Mouse (Mus musculus) lung, adult 18-20 months (tissue): Measurements from ENCODE around the gene Spag7.

ENCODE experiments used
- DNase-seq, 2 experiments: peaks; one replicate each; pipeline ENCODE4 v3.0.0; 2022; ENCODE audit warnings: mixed read lengths in 2 of 2

The Spag7 gene

GRCm38 (mm10) chr11:70639976-70640375 lies 29.2 kb downstream of the Spag7 start:
- DNase-seq = peak in 1 of 2 experiments; percentile 51

- no peak for DNase-seq
These were observed 30.4 kb downstream of the Spag7 start, which contains the start of gene Gp1ba for GRCm38 (mm10) chr11:70638714-70639278. Gp1ba (plus strand) TSS chr11:70639122.

- DNase-seq = no peak
These were observed 30.9 kb downstream of the Spag7 start for GRCm38 (mm10) chr11:70638293-70638692.

GRCm38 (mm10) chr11:70637764-70638163 lies 31.5 kb downstream of the Spag7 start:
- no peak for DNase-seq

- no peak for DNase-seq
These were observed 33.6 kb downstream of the Spag7 start for GRCm38 (mm10) chr11:70635601-70636000.

GRCm38 (mm10) chr11:70630129-70630528 lies 39.1 kb downstream of the Spag7 start:
- DNase-seq = no peak

- DNase-seq = no peak
These were observed 39.7 kb downstream of the Spag7 start for GRCm38 (mm10) chr11:70629557-70629956.

- DNase-seq = no peak
These were observed 40.8 kb downstream of the Spag7 start for GRCm38 (mm10) chr11:70628431-70628830.

GRCm38 (mm10) chr11:70626877-70627276 lies 42.3 kb downstream of the Spag7 start:
- no peak for DNase-seq

- DNase-seq = no peak
These were observed 43.7 kb downstream of the Spag7 start for GRCm38 (mm10) chr11:70625473-70625872.

GRCm38 (mm10) chr11:70623053-70623742 lies 46.0 kb downstream of the Spag7 start:
- no peak for DNase-seq

GRCm38 (mm10) chr11:70621972-70622814 lies 47.0 kb downstream of the Spag7 start:
- DNase-seq = no peak

- no peak for DNase-seq
These were observed 50.1 kb downstream of the Spag7 start, which contains the start of gene Chrne for GRCm38 (mm10) chr11:70619101-70619500. Chrne (minus strand) TSS chr11:70619216.

GRCm38 (mm10) chr11:70615516-70616093 lies 53.6 kb downstream of the Spag7 start, which contains the start of gene 4930544D05Rik:
4930544D05Rik (plus strand) TSS chr11:70615848.
- no peak for DNase-seq

GRCm38 (mm10) chr11:70615074-70615473 lies 54.1 kb downstream of the Spag7 start:
- peak; percentile 83 to 86 for DNase-seq
